Mouse (Mus musculus) B cell, adult (primary cell): ENCODE measurements around the gene H2-M10.2. TPM values are rescaled to one million over a fixed set of nuclear protein-coding genes. Genes with fewer than 3 reads are reported as not detected.

Experiments
- total RNA-seq: library from RNA; stranded (reverse); gene quantifications from 4 replicates; pipeline ENCODE4 v1.2.4, GENCODE M21; 2023; ENCODE audit not compliant: inconsistent age

The H2-M10.2 gene
- not detected in 4 replicates for total RNA-seq

GRCm38 (mm10) chr17:36286390-36286789 lies at the start of gene H2-M10.2:
Gene H2-M10.2 (minus strand): TSS chr17:36286490.

GRCm38 (mm10) chr17:36326055-36326454 lies 39.8 kb upstream of the H2-M10.2 start, which contains the start of gene H2-M10.1:
Gene H2-M10.1 (minus strand): TSS chr17:36326155.

GRCm38 (mm10) chr17:36271586-36272256 lies 14.6 kb downstream of the H2-M10.2 start, which contains the start of gene Trim39:
Gene Trim39 (minus strand): TSS chr17:36272247.

GRCm38 (mm10) chr17:36257969-36258368 lies 28.3 kb downstream of the H2-M10.2 start, which contains the start of gene Rpp21:
Gene Rpp21 (minus strand): TSS chr17:36258069.

Other genes starting within 250 kb of the H2-M10.2 start
- gene H2-T22, start 243.7 kb downstream of the H2-M10.2 start, total RNA-seq, result 87.9 to 100 TPM (median 90.8 TPM) in 4 replicates
- gene Gm6034, start 243.5 kb downstream of the H2-M10.2 start, total RNA-seq, result 0.35 to 1.7 TPM (median 0.96 TPM) in 3 of 4 replicates, not detected in the other
- 58.1 to 68.2 TPM (median 65.7 TPM) in 4 replicates for gene Gm11127, start 228.1 kb downstream of the H2-M10.2 start, total RNA-seq
- 0.70 to 2.7 TPM (median 2.0 TPM) in 4 replicates for gene Gm19684, start 164.8 kb downstream of the H2-M10.2 start, total RNA-seq
- gene Gm7030, start 157.1 kb downstream of the H2-M10.2 start, total RNA-seq, result 15.0 to 19.5 TPM (median 18.6 TPM) in 4 replicates
- gene Gm8909, start 118.0 kb downstream of the H2-M10.2 start, total RNA-seq, result 0.93 TPM in 1 of 4 replicates, not detected in the others
- not detected in 4 replicates for gene H2-T3, start 96.2 kb downstream of the H2-M10.2 start, total RNA-seq
- gene Rpp21, start 28.4 kb downstream of the H2-M10.2 start, total RNA-seq, result 64.8 to 74.6 TPM (median 67.0 TPM) in 4 replicates
- gene Trim39, start 14.2 kb downstream of the H2-M10.2 start, total RNA-seq, result 83.2 to 83.7 TPM (median 83.4 TPM) in 4 replicates
- gene H2-M10.1, start 39.7 kb upstream of the H2-M10.2 start, total RNA-seq, result not detected in 4 replicates
- not detected in 4 replicates for gene H2-M10.3, start 81.9 kb upstream of the H2-M10.2 start, total RNA-seq
- not detected in 4 replicates for gene H2-M10.4, start 175.8 kb upstream of the H2-M10.2 start, total RNA-seq